Mouse (Mus musculus) limb, embryonic 13.5 days (tissue): ENCODE measurements around the gene Iglon5. TPM values are rescaled to one million over a fixed set of nuclear protein-coding genes. Genes with fewer than 3 reads are reported as not detected.

Source experiments
- ATAC-seq: fragments of 200-750 bp; cut with Nextera tagmentation; 2 replicates; pipeline ENCODE4 v1.8.0; 2017; ENCODE audit warnings: low read depth, moderate number of reproducible peaks, moderate TSS enrichment; ENCODE audit not compliant: low FRiP score
- H3K27ac ChIP-seq: fragments of 300-500 bp; sonication (generic); 2 replicates; pipeline ENCODE4 v1.5.1; 2015; ENCODE audit warnings: inconsistent platforms, mild to moderate bottlenecking, moderate library complexity
- H3K27me3 ChIP-seq: fragments of 300-500 bp; sonication (generic); 2 replicates; pipeline ENCODE4 v1.6.1; 2015; ENCODE audit warnings: mild to moderate bottlenecking, inconsistent platforms
- H3K36me3 ChIP-seq: fragments of 300-500 bp; sonication (generic); 2 replicates; pipeline ENCODE4 v1.6.1; 2015; ENCODE audit warnings: inconsistent platforms, mild to moderate bottlenecking, moderate library complexity
- H3K4me1 ChIP-seq: fragments of 300-500 bp; sonication (generic); 2 replicates; pipeline ENCODE4 v1.6.1; 2015; ENCODE audit warnings: inconsistent platforms
- H3K4me2 ChIP-seq: fragments of 300-500 bp; sonication (generic); replicated peaks from 2 replicates; pipeline ENCODE4 v1.6.1; 2015; ENCODE audit warnings: inconsistent platforms, mild to moderate bottlenecking, moderate library complexity
- H3K4me3 ChIP-seq: fragments of 300-500 bp; sonication (generic); 2 replicates; pipeline ENCODE4 v1.5.1; 2015; ENCODE audit warnings: moderate library complexity, mild to moderate bottlenecking, inconsistent platforms
- H3K9ac ChIP-seq: fragments of 300-500 bp; sonication (generic); 2 replicates; pipeline ENCODE4 v1.6.1; 2015; ENCODE audit warnings: mild to moderate bottlenecking, inconsistent platforms
- H3K9me3 ChIP-seq: fragments of 300-500 bp; sonication (generic); 2 replicates; pipeline ENCODE4 v1.6.1; 2016; ENCODE audit warnings: inconsistent platforms
- WGBS: fragments of 180-500 bp; shearing (Covaris S2); methylation state at CpG from one replicate; pipeline ENCODE4 v1.1.7; 2015; 5-methylcytosine and 5-hydroxymethylcytosine counted together
- microRNA-seq: library from miRNA; unstranded; fragments of <30 nt; microRNA quantifications from one replicate; pipeline ENCODE4, GENCODE M21; 2016
- polyA plus RNA-seq: library from polyadenylated mRNA; unstranded; fragments of >200 nt; fragmentation: Nextera tagmentation; extraction: Ambion mirVana; gene quantifications from 2 replicates; pipeline ENCODE4 v1.2.1, GENCODE M21; 2015

Gene Iglon5
- polyA plus RNA-seq, 1 experiment from 2014 or later = 1.8 TPM

GRCm38 (mm10) chr7:43440482-43440881, 49.4 kb downstream of the Iglon5 start, which contains the start of gene Cldnd2:
Gene Cldnd2, plus strand, starts transcription at chr7:43440782.
- H3K4me2 ChIP-seq = no peak within 1 kb of the TSS
- H3K9me3 ChIP-seq = no peaks in the 10 kb centered on the region
- H3K36me3 ChIP-seq = no peaks in the 10 kb centered on the region
- H3K4me1 ChIP-seq = peaks cover 19% of the 10 kb centered on the region
- H3K27me3 ChIP-seq = 0 out of 2 replicates have a peak, but pooled peaks cover 3% of the 10 kb centered on the region
- no peak within 1 kb of the TSS for H3K27ac ChIP-seq
- 87% methylated on average over 6 of the region's 6 CpGs for WGBS
- no peak within 1 kb of the TSS for H3K9ac ChIP-seq
- no peak for ATAC-seq
- H3K4me3 ChIP-seq = no peak within 1 kb of the TSS

GRCm38 (mm10) chr7:43438611-43439010, 51.3 kb downstream of the Iglon5 start:
- Histone ChIP-seq H3K4me3 (no peak overlapping the region), H3K27ac (no peak overlapping the region), H3K27me3 (0 out of 2 replicates have a peak, but pooled peaks cover 3% of the 10 kb centered on the region), H3K9ac (no peak overlapping the region), H3K4me2 (no peak overlapping the region), H3K36me3 (no peaks in the 10 kb centered on the region), H3K4me1 (peaks cover 9% of the 10 kb centered on the region), H3K9me3 (no peaks in the 10 kb centered on the region)
- ATAC-seq = no peak
- WGBS = 79% methylated on average over 4 of the region's 4 CpGs

DNA sequence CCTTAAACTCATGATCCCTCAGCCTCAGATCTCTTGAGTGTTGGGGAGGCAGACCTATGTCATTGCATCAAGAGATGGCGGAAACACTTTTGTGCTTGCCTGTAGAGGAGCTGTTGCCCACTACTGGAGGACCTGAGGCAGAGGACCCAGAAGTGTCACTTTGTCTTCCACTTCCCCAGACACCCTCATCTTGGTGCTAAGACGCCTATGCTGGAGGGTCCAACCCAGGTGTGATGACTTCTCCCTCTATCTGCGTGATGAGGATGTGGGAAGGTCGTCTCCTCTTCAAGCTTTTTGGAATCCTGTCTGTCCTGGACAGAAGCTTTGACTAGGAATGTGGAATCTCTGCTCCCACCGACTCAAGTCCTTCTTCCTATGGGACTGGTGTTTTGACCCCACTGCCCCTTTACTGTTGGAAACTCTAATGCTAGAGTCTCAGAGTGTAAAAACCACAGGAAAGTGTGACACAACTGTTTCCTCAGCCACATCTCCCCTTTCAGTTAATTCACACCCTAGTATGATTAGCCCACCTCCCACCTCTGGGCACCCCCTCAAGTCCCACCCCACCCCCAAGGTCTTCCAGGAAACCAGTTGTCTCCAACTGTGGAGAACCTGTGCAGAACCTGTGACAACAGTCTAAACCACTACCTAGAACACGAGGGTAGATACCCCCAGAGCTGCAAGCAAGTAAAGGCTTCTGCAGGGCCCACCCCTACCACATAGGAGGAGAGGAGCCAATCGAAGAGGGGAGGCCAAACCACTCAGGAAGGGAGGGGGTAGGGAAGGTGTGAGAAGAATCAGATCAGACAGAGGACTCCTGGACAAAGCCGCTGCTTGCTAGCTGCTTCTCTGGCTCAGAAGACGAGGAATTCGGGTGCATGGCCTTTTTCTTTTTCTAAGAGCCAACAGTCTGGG, 53.3 kb downstream of the Iglon5 start, which contains the start of gene Nkg7:
Nkg7 (plus strand) TSS at position 733 of the 915 bp plus-strand sequence.
- Histone ChIP-seq H3K27ac (no peak within 1 kb of the TSS), H3K27me3 (0 out of 2 replicates have a peak, but pooled peaks cover 3% of the 10 kb centered on the region), H3K9ac (no peak within 1 kb of the TSS), H3K9me3 (no peaks in the 10 kb centered on the region), H3K4me1 (no peaks in the 10 kb centered on the region), H3K4me2 (no peak within 1 kb of the TSS), H3K36me3 (no peaks in the 10 kb centered on the region), H3K4me3 (no peak within 1 kb of the TSS)
- 65% methylated on average over 10 of the region's 10 CpGs for WGBS
- no peak for ATAC-seq

DNA sequence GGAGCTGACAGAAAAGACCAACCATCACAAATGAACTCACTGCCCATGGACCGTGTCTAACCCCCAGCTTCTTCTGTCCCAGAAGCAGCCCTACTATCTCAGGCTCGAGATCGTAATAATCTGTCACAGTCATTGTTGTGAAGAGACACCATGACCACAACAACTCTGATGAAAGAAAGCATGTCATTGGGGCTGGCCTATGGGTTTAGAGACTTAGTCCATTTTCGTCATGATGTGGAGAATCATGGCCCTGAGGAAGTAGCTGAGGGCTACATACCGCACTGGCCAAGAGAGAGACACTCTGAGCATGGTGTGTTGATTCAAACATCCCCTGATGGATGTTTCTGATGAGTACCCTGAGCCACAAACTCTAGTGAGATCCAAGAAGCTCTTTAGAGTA, 55.2 kb downstream of the Iglon5 start:
- Histone ChIP-seq H3K4me1 (no peaks in the 10 kb centered on the region), H3K4me3 (no peak overlapping the region), H3K36me3 (no peaks in the 10 kb centered on the region), H3K4me2 (no peak overlapping the region), H3K27ac (no peak overlapping the region), H3K9me3 (no peaks in the 10 kb centered on the region), H3K27me3 (0 out of 2 replicates have a peak, but pooled peaks cover 3% of the 10 kb centered on the region), H3K9ac (no peak overlapping the region)
- ATAC-seq = no peak
- WGBS = 92% methylated on average over 5 of the region's 5 CpGs

GRCm38 (mm10) chr7:43432891-43433290, 57.0 kb downstream of the Iglon5 start:
- ATAC-seq = no peak
- Histone ChIP-seq H3K9ac (no peak overlapping the region), H3K27ac (no peak overlapping the region), H3K4me2 (no peak overlapping the region), H3K4me1 (no peaks in the 10 kb centered on the region), H3K9me3 (no peaks in the 10 kb centered on the region), H3K4me3 (no peak overlapping the region), H3K36me3 (no peaks in the 10 kb centered on the region), H3K27me3 (no peaks in the 10 kb centered on the region)
- WGBS = 68% methylated on average over 4 of the region's 4 CpGs

DNA sequence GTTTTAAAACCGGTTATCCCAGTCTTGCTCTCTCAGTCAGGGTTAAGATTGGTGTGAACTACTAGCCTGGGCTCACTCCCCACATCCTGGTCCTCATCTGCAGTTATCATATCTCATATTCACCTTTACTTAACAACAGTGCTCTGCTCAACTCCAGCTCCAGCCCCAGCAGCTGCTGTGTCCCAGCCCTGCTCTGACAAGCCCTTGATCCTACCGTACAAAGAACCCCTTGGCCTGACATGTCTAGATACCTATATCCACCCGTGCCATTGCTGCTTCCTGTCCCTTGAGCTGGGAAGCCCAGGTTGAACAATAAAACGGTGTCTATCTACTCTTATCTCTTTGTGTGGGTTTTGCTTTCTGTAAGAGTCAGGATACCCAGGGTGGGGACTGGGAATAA, 60.4 kb downstream of the Iglon5 start:
- Histone ChIP-seq H3K27ac (no peak overlapping the region), H3K36me3 (no peaks in the 10 kb centered on the region), H3K4me1 (no peaks in the 10 kb centered on the region), H3K9ac (no peak overlapping the region), H3K27me3 (no peaks in the 10 kb centered on the region), H3K4me3 (no peak overlapping the region), H3K9me3 (no peaks in the 10 kb centered on the region), H3K4me2 (no peak overlapping the region)
- WGBS = 62% methylated on average over 4 of the region's 4 CpGs
- no peak for ATAC-seq

- Histone ChIP-seq H3K9ac (no peak within 1 kb of the TSS), H3K4me1 (no peaks in the 10 kb centered on the region), H3K27me3 (no peaks in the 10 kb centered on the region), H3K27ac (no peak within 1 kb of the TSS), H3K4me2 (no peak within 1 kb of the TSS), H3K9me3 (no peaks in the 10 kb centered on the region), H3K36me3 (no peaks in the 10 kb centered on the region), H3K4me3 (no peak within 1 kb of the TSS)
- ATAC-seq = no peak
- WGBS = 81% methylated on average over 8 of the region's 8 CpGs
Measured at GRCm38 (mm10) chr7:43427406-43427805, 62.5 kb downstream of the Iglon5 start, which contains the start of gene Lim2. Gene Lim2, plus strand, starts transcription at chr7:43427670.

- Histone ChIP-seq H3K4me2 (no peak overlapping the region), H3K4me1 (no peaks in the 10 kb centered on the region), H3K27ac (no peak overlapping the region), H3K9me3 (no peaks in the 10 kb centered on the region), H3K9ac (no peak overlapping the region), H3K4me3 (no peak overlapping the region), H3K36me3 (no peaks in the 10 kb centered on the region), H3K27me3 (no peaks in the 10 kb centered on the region)
- ATAC-seq = no peak
- 67% methylated on average over 3 of the region's 3 CpGs for WGBS
Measured at GRCm38 (mm10) chr7:43423991-43424625, 65.8 kb downstream of the Iglon5 start.

GRCm38 (mm10) chr7:43422995-43423617, 66.8 kb downstream of the Iglon5 start:
- Histone ChIP-seq H3K36me3 (no peaks in the 10 kb centered on the region), H3K27me3 (no peaks in the 10 kb centered on the region), H3K9me3 (no peaks in the 10 kb centered on the region), H3K4me1 (no peaks in the 10 kb centered on the region), H3K4me3 (no peak overlapping the region), H3K4me2 (peak overlapping the region; percentile 30; the same call in 1 of the 2 replicates), H3K9ac (no peak overlapping the region), H3K27ac (no peak overlapping the region)
- 9% methylated on average over 11 of the region's 11 CpGs for WGBS
- ATAC-seq = peak; percentile 85

Small RNA genes lying within 50 kb of the gene (microRNA-seq; reads per million reads assigned to microRNA genes)
- not detected for gene Mir7051

Other genes with a start within 250 kb of the Iglon5 start
- gene Zfp715, start 176.8 kb downstream of the Iglon5 start, polyA plus RNA-seq = 16.7 TPM in 2 replicates
- 0.22 and 0.23 TPM in 2 replicates for gene Siglecf, start 138.7 kb downstream of the Iglon5 start, polyA plus RNA-seq
- 0.06 and 0.13 TPM in 2 replicates for gene Siglecg, start 81.9 kb downstream of the Iglon5 start, polyA plus RNA-seq
- not detected in 2 replicates for gene Lim2, start 62.4 kb downstream of the Iglon5 start, polyA plus RNA-seq
- 0.89 and 1.1 TPM in 2 replicates for gene Nkg7, start 53.0 kb downstream of the Iglon5 start, polyA plus RNA-seq
- gene Cldnd2, start 49.3 kb downstream of the Iglon5 start, polyA plus RNA-seq = not detected in 2 replicates
- 272 and 301 TPM in 2 replicates for gene Etfb, start 46.0 kb downstream of the Iglon5 start, polyA plus RNA-seq
- gene Gm45233, start 45.9 kb downstream of the Iglon5 start, polyA plus RNA-seq = not detected in 2 replicates
- 3.9 and 4.8 TPM in 2 replicates for gene Vsig10l, start 26.9 kb downstream of the Iglon5 start, polyA plus RNA-seq
- not detected in 2 replicates for gene 4931406B18Rik, start 15.9 kb upstream of the Iglon5 start, polyA plus RNA-seq
- gene Cd33, start 54.4 kb upstream of the Iglon5 start, polyA plus RNA-seq = 1.2 and 1.5 TPM in 2 replicates
- gene Zfp658, start 72.2 kb upstream of the Iglon5 start, polyA plus RNA-seq = 4.8 and 4.9 TPM in 2 replicates
- gene Zfp719, start 89.5 kb upstream of the Iglon5 start, polyA plus RNA-seq = 14.4 and 15.4 TPM in 2 replicates
- 0.27 and 0.33 TPM in 2 replicates for gene Zfp819, start 117.1 kb upstream of the Iglon5 start, polyA plus RNA-seq
- not detected in 2 replicates for gene Ceacam18, start 144.6 kb upstream of the Iglon5 start, polyA plus RNA-seq
- 0.62 and 0.70 TPM in 2 replicates for gene Siglece, start 170.1 kb upstream of the Iglon5 start, polyA plus RNA-seq
- gene Ctu1, start 181.9 kb upstream of the Iglon5 start, polyA plus RNA-seq = 15.0 and 15.2 TPM in 2 replicates
- gene Klk14, start 200.3 kb upstream of the Iglon5 start, polyA plus RNA-seq = not detected in 2 replicates
- 0.37 and 0.79 TPM in 2 replicates for gene Klk13, start 222.5 kb upstream of the Iglon5 start, polyA plus RNA-seq